Mouse (Mus musculus) ES-E14 (cell line): ENCODE data around the gene Prex1.

Experiments
- CHD2 ChIP-seq: IDR thresholded peaks from 2 replicates; pipeline ENCODE4 v1.6.1; 2014; ENCODE audit warnings: mild to moderate bottlenecking, low read depth, low read length, inconsistent platforms
- HCFC1 ChIP-seq: IDR thresholded peaks from 2 replicates; pipeline ENCODE4 v1.6.1; 2012; ENCODE audit warnings: low read length, inconsistent platforms, borderline replicate concordance; ENCODE audit not compliant: insufficient read depth
- MAFK ChIP-seq: IDR thresholded peaks from 2 replicates; pipeline ENCODE4 v1.6.1; 2014; ENCODE audit warnings: mild to moderate bottlenecking, low read depth, low read length, inconsistent platforms; ENCODE audit not compliant: insufficient read depth
- ZC3H11A ChIP-seq: IDR thresholded peaks from 2 replicates; pipeline ENCODE4 v1.6.1; 2012; ENCODE audit warnings: low read depth, mild to moderate bottlenecking, inconsistent platforms, low read length, borderline replicate concordance
- ZNF384 ChIP-seq: IDR thresholded peaks from 2 replicates; pipeline ENCODE4 v1.6.1; 2012; ENCODE audit warnings: low read depth, low read length, inconsistent platforms

- no peak for TF ChIP-seq MAFK
- no peak for TF ChIP-seq ZNF384
- no peak for TF ChIP-seq CHD2
- no peak for TF ChIP-seq HCFC1
- TF ChIP-seq ZC3H11A, result no peak
Observed at GRCm38 (mm10) chr2:166606481-166607245, 107.0 kb downstream of the Prex1 start.
